Mouse (Mus musculus) MEL (cell line): ENCODE data around the gene Atxn2l. TPM values are rescaled to one million over a fixed set of nuclear protein-coding genes. Genes with fewer than 3 reads are reported as not detected.

Source experiments
- DNase-seq: peaks from one replicate; pipeline ENCODE4 v3.0.0; 2011; ENCODE audit warnings: low read depth, low spot score
- H3K27ac ChIP-seq: 2 replicates; pipeline ENCODE4 v1.5.1; 2012; ENCODE audit warnings: low read depth, mild to moderate bottlenecking, control low read depth, low read length, moderate library complexity; ENCODE audit not compliant: control insufficient read depth
- H3K27me3 ChIP-seq, 2 experiments: fragments of 150-350 bp in 1 of 2; sonication (generic) in 1 of 2; 2 replicates each; pipeline ENCODE4 v1.6.1; 2012; ENCODE audit warnings: low read length in 2 of 2, mild to moderate bottlenecking in 2 of 2, improper control_type of control experiment in 1 of 2, moderate library complexity in 1 of 2; ENCODE audit not compliant: insufficient read depth in 2 of 2, control insufficient read depth in 1 of 2
- H3K36me3 ChIP-seq, 2 experiments: 2 replicates each; pipeline ENCODE4 v1.6.1; 2012 to 2014; ENCODE audit warnings: low read length in 2 of 2, improper control_type of control experiment in 1 of 2, inconsistent platforms in 1 of 2, mild to moderate bottlenecking in 1 of 2; ENCODE audit not compliant: insufficient read depth in 2 of 2, control insufficient read depth in 1 of 2
- H3K4me1 ChIP-seq, 2 experiments: fragments of 150-350 bp in 1 of 2; sonication (generic) in 1 of 2; 2 replicates each; pipeline ENCODE4 v1.6.1; 2012; ENCODE audit warnings: low read length in 2 of 2, improper control_type of control experiment in 1 of 2, mild to moderate bottlenecking in 1 of 2; ENCODE audit not compliant: insufficient read depth in 2 of 2, control insufficient read depth in 1 of 2
- H3K4me3 ChIP-seq, 2 experiments: fragments of 150-350 bp in 1 of 2; sonication (generic) in 1 of 2; 2 replicates each; pipeline ENCODE4 v1.5.1; 2012; ENCODE audit warnings: low read depth in 2 of 2, low read length in 2 of 2, mild to moderate bottlenecking in 2 of 2, moderate library complexity in 2 of 2, control low read depth in 1 of 2, improper control_type of control experiment in 1 of 2; ENCODE audit not compliant: control insufficient read depth in 1 of 2, insufficient read depth in 1 of 2
- H3K79me2 ChIP-seq: 2 replicates; pipeline ENCODE4 v1.6.1; 2012; ENCODE audit warnings: mild to moderate bottlenecking, low read length, moderate library complexity; ENCODE audit not compliant: control insufficient read depth, poor library complexity, insufficient read depth
- H3K9ac ChIP-seq: 2 replicates; pipeline ENCODE4 v1.6.1; 2012; ENCODE audit warnings: low read depth, mild to moderate bottlenecking, control low read depth, low read length, moderate library complexity; ENCODE audit not compliant: control insufficient read depth, poor library complexity, severe bottlenecking
- H3K9me3 ChIP-seq: fragments of 150-350 bp; sonication (generic); replicated peaks from 2 replicates; pipeline ENCODE4 v1.6.1; 2012; ENCODE audit warnings: mild to moderate bottlenecking, low read length, improper control_type of control experiment, moderate library complexity; ENCODE audit not compliant: insufficient read depth
- CHD2 ChIP-seq: IDR thresholded peaks from 2 replicates; pipeline ENCODE4 v1.6.1; 2011; ENCODE audit warnings: low read length, improper control_type of control experiment
- CTCF ChIP-seq, 3 experiments: IDR thresholded peaks in 2 of 3; conservative IDR thresholded peaks in 1 of 3; 2 replicates each; pipeline ENCODE4 v1.5.1; 2011 to 2012; ENCODE audit warnings: low read length in 3 of 3, low read depth in 2 of 3, mild to moderate bottlenecking in 2 of 3, improper control_type of control experiment in 1 of 3, inconsistent platforms in 1 of 3, mixed read lengths in 1 of 3, moderate library complexity in 1 of 3; ENCODE audit not compliant: control insufficient read depth in 1 of 3, insufficient read depth in 1 of 3, poor library complexity in 1 of 3, severe bottlenecking in 1 of 3
- E2F4 ChIP-seq: IDR thresholded peaks from 2 replicates; pipeline ENCODE4 v1.6.1; 2011; ENCODE audit warnings: low read depth, low read length, improper control_type of control experiment, borderline replicate concordance
- ELF1 ChIP-seq: IDR thresholded peaks from 2 replicates; pipeline ENCODE4 v1.6.1; 2014; ENCODE audit warnings: low read depth, mild to moderate bottlenecking, inconsistent platforms, low read length, improper control_type of control experiment, moderate library complexity
- ETS1 ChIP-seq: IDR thresholded peaks from 2 replicates; pipeline ENCODE4 v1.6.1; 2012; ENCODE audit warnings: low read depth, mild to moderate bottlenecking, inconsistent platforms, low read length, improper control_type of control experiment, moderate library complexity
- HCFC1 ChIP-seq: IDR thresholded peaks from 2 replicates; pipeline ENCODE4 v1.6.1; 2012; ENCODE audit warnings: low read depth, mild to moderate bottlenecking, inconsistent platforms, low read length, improper control_type of control experiment, moderate library complexity
- JUND ChIP-seq: IDR thresholded peaks from 2 replicates; pipeline ENCODE4 v1.6.1; 2011; ENCODE audit warnings: low read depth, mild to moderate bottlenecking, improper control_type of control experiment, low read length
- MAFK ChIP-seq: IDR thresholded peaks from 2 replicates; pipeline ENCODE4 v1.6.1; 2011; ENCODE audit warnings: low read depth, mild to moderate bottlenecking, low read length, improper control_type of control experiment, borderline replicate concordance
- MAX ChIP-seq: IDR thresholded peaks from 2 replicates; pipeline ENCODE4 v1.6.1; 2011; ENCODE audit warnings: low read length, improper control_type of control experiment
- MXI1 ChIP-seq: IDR thresholded peaks from 2 replicates; pipeline ENCODE4 v1.6.1; 2011; ENCODE audit warnings: mild to moderate bottlenecking, low read depth, low read length, improper control_type of control experiment
- MYC ChIP-seq: IDR thresholded peaks from 2 replicates; pipeline ENCODE4 v1.6.1; 2011; ENCODE audit warnings: low read depth, mild to moderate bottlenecking, low read length, improper control_type of control experiment, moderate library complexity
- NRF1 ChIP-seq: IDR thresholded peaks from 2 replicates; pipeline ENCODE4 v1.6.1; 2014; ENCODE audit warnings: low read depth, mild to moderate bottlenecking, inconsistent platforms, low read length, improper control_type of control experiment, moderate library complexity; ENCODE audit not compliant: poor library complexity, insufficient read depth, severe bottlenecking
- POLR2AphosphoS2 ChIP-seq: IDR thresholded peaks from 2 replicates; pipeline ENCODE4 v1.6.1; 2011; ENCODE audit warnings: low read length, improper control_type of control experiment
- POLR2AphosphoS5 ChIP-seq: IDR thresholded peaks from 2 replicates; pipeline ENCODE4 v1.6.1; 2012; ENCODE audit warnings: low read depth, borderline replicate concordance, mild to moderate bottlenecking, inconsistent platforms, low read length, moderate library complexity, mixed read lengths
- RAD21 ChIP-seq: IDR thresholded peaks from 2 replicates; pipeline ENCODE4 v1.6.1; 2011; ENCODE audit warnings: mild to moderate bottlenecking, low read depth, low read length, improper control_type of control experiment
- SIN3A ChIP-seq: IDR thresholded peaks from 2 replicates; pipeline ENCODE4 v1.6.1; 2012; ENCODE audit warnings: low read length, improper control_type of control experiment, inconsistent platforms
- SMC3 ChIP-seq: IDR thresholded peaks from 2 replicates; pipeline ENCODE4 v1.6.1; 2011; ENCODE audit warnings: low read depth, low read length, improper control_type of control experiment
- TBP ChIP-seq: IDR thresholded peaks from 2 replicates; pipeline ENCODE4 v1.8.0; 2011; ENCODE audit warnings: low read depth, low read length, improper control_type of control experiment
- UBTF ChIP-seq: IDR thresholded peaks from 2 replicates; pipeline ENCODE4 v1.6.1; 2012; ENCODE audit warnings: low read depth, mild to moderate bottlenecking, inconsistent platforms, low read length, improper control_type of control experiment, moderate library complexity, borderline replicate concordance; ENCODE audit not compliant: insufficient read depth
- ZKSCAN1 ChIP-seq: IDR thresholded peaks from 2 replicates; pipeline ENCODE4 v1.6.1; 2012; ENCODE audit warnings: low read depth, mild to moderate bottlenecking, inconsistent platforms, low read length, improper control_type of control experiment, moderate library complexity
- ZNF384 ChIP-seq: IDR thresholded peaks from 2 replicates; pipeline ENCODE4 v1.6.1; 2012; ENCODE audit warnings: low read depth, mild to moderate bottlenecking, inconsistent platforms, low read length, improper control_type of control experiment
- polyA plus RNA-seq, 2 experiments: library from polyadenylated mRNA; stranded (reverse) in 1 of 2; unstranded in 1 of 2; fragments of >175 nt in 1 of 2; fragments of >200 nt in 1 of 2; gene quantifications; 2 replicates each; pipeline versions ENCODE4 v1.2.1 to v1.2.4; 2012; ENCODE audit warnings: low replicate concordance in 2 of 2, low read depth in 1 of 2; ENCODE audit not compliant: insufficient read length in 2 of 2, insufficient read depth in 1 of 2, missing spikeins in 1 of 2
- total RNA-seq: library from RNA; depleted of rRNA; stranded (reverse); fragments of 300-350 nt; gene quantifications from 2 replicates; pipeline ENCODE4 v1.2.3, GENCODE M21; 2012

The Atxn2l gene
- total and polyA plus RNA-seq, 3 experiments = 40.8 to 821 (median 218) TPM

GRCm38 (mm10) chr7:126519513-126519912 is 16.3 kb upstream of the Atxn2l start:
- DNase-seq = peak; percentile 58
- Histone ChIP-seq H3K9ac (no peak overlapping the region), H3K27me3 (peaks cover 0 to 2% of the 10 kb centered on the region in 2 experiments; a peak in 2 of 4 replicates), H3K36me3 (no peaks in the 10 kb centered on the region), H3K27ac (no peak overlapping the region), H3K4me3 (no peak overlapping the region), H3K79me2 (no peaks in the 10 kb centered on the region), H3K9me3 (no peaks in the 10 kb centered on the region), H3K4me1 (peaks cover 0 to 10% of the 10 kb centered on the region in 2 experiments; a peak in 2 of 4 replicates)
- TF ChIP-seq CTCF (IDR thresholded peaks at IDR 0.05 in 2 of 3, conservative IDR thresholded peaks at IDR 0.05 in 1 of 3; ENCODE audit: control insufficient read depth in 1 of 3, insufficient read depth in 1 of 3, low read depth in 2 of 3, low read length in 3 of 3, poor library complexity in 1 of 3, severe bottlenecking in 1 of 3) (peak in 1 of 3 experiments; percentile 19; a peak in 1 of 6 replicates), MYC (no peak), ETS1 (no peak), ZNF384 (no peak), MAFK (no peak), JUND (no peak), HCFC1 (no peak), NRF1 (no peak), CHD2 (no peak), MXI1 (no peak), POLR2AphosphoS2 (no peak), ELF1 (no peak), UBTF (no peak), SMC3 (peak; percentile 30; the same call in 1 of the 2 replicates), MAX (no peak), ZKSCAN1 (no peak)

GRCm38 (mm10) chr7:126518261-126518941 is 15.2 kb upstream of the Atxn2l start:
- Histone ChIP-seq H3K9ac (no peak overlapping the region), H3K27ac (no peak overlapping the region), H3K9me3 (no peaks in the 10 kb centered on the region), H3K27me3 (peaks cover 0 to 2% of the 10 kb centered on the region in 2 experiments; a peak in 2 of 4 replicates), H3K4me3 (no peak overlapping the region), H3K4me1 (peaks cover 0 to 10% of the 10 kb centered on the region in 2 experiments; a peak in 2 of 4 replicates), H3K79me2 (no peaks in the 10 kb centered on the region), H3K36me3 (no peaks in the 10 kb centered on the region)
- TF ChIP-seq TBP (no peak), ETS1 (no peak), UBTF (no peak), CTCF (IDR thresholded peaks at IDR 0.05 in 2 of 3, conservative IDR thresholded peaks at IDR 0.05 in 1 of 3; ENCODE audit: control insufficient read depth in 1 of 3, insufficient read depth in 1 of 3, low read depth in 2 of 3, low read length in 3 of 3, poor library complexity in 1 of 3, severe bottlenecking in 1 of 3) (no peak), E2F4 (no peak), NRF1 (no peak), RAD21 (no peak), SIN3A (no peak), MAX (no peak), POLR2AphosphoS5 (no peak)
- DNase-seq = no peak
